Mouse (Mus musculus): ENCODE results near the gene Tut7.
A peak's percentile ranks its signal among the peaks of the same experiment; 100 is the strongest.
"Not testable (repeated sequence)": the region's sequence is repeated elsewhere in the genome, so short reads cannot be mapped to it uniquely, and the experiment has no call there.

Gene Tut7

GRCm38 (mm10) chr13:59822507-59823462 is at the start of gene Tut7:
Gene Tut7, minus strand, starts transcription at chr13:59823147.
- DNase-seq (ENCODE audit: extremely low spot score): peak; percentile 93

- DNase-seq (ENCODE audit: extremely low spot score): no peak
Measured at GRCm38 (mm10) chr13:59872446-59872845, 49.5 kb upstream of the Tut7 start.

- no peak for DNase-seq (ENCODE audit: extremely low spot score)
Measured at GRCm38 (mm10) chr13:59870004-59870403, 47.1 kb upstream of the Tut7 start.

- DNase-seq (ENCODE audit: extremely low spot score): no peak
Measured at GRCm38 (mm10) chr13:59868011-59868649, 45.2 kb upstream of the Tut7 start.

- DNase-seq (ENCODE audit: extremely low spot score): no peak
Measured at GRCm38 (mm10) chr13:59867103-59867502, 44.2 kb upstream of the Tut7 start.

- no peak for DNase-seq (ENCODE audit: extremely low spot score)
Measured at GRCm38 (mm10) chr13:59859515-59859914, 36.6 kb upstream of the Tut7 start.

- DNase-seq (ENCODE audit: extremely low spot score): peak; percentile 69
Measured at GRCm38 (mm10) chr13:59856286-59857070, 33.5 kb upstream of the Tut7 start.

GRCm38 (mm10) chr13:59853471-59853870 is 30.5 kb upstream of the Tut7 start:
- DNase-seq (ENCODE audit: extremely low spot score): no peak

- DNase-seq (ENCODE audit: extremely low spot score): no peak
Measured at GRCm38 (mm10) chr13:59850373-59850772, 27.4 kb upstream of the Tut7 start.

- no peak for DNase-seq (ENCODE audit: extremely low spot score)
Measured at GRCm38 (mm10) chr13:59844661-59845060, 21.7 kb upstream of the Tut7 start.

GRCm38 (mm10) chr13:59843976-59844375 is 21.0 kb upstream of the Tut7 start:
- no peak for DNase-seq (ENCODE audit: extremely low spot score)

- peak; percentile 79 for DNase-seq (ENCODE audit: extremely low spot score)
Measured at GRCm38 (mm10) chr13:59842226-59843210, 19.6 kb upstream of the Tut7 start.

- not testable (repeated sequence) for DNase-seq (ENCODE audit: extremely low spot score)
Measured at GRCm38 (mm10) chr13:59841761-59842160, 18.8 kb upstream of the Tut7 start.

GRCm38 (mm10) chr13:59840429-59841169 is 17.7 kb upstream of the Tut7 start:
- peak; percentile 81 for DNase-seq (ENCODE audit: extremely low spot score)

GRCm38 (mm10) chr13:59839356-59839755 is 16.4 kb upstream of the Tut7 start:
- DNase-seq (ENCODE audit: extremely low spot score): no peak

- DNase-seq (ENCODE audit: extremely low spot score): no peak
Measured at GRCm38 (mm10) chr13:59838464-59838863, 15.5 kb upstream of the Tut7 start.

GRCm38 (mm10) chr13:59836811-59837210 is 13.9 kb upstream of the Tut7 start:
- no peak for DNase-seq (ENCODE audit: extremely low spot score)

- no peak for DNase-seq (ENCODE audit: extremely low spot score)
Measured at GRCm38 (mm10) chr13:59836101-59836798, 13.3 kb upstream of the Tut7 start.

GRCm38 (mm10) chr13:59834786-59835452 is 12.0 kb upstream of the Tut7 start:
- DNase-seq (ENCODE audit: extremely low spot score): no peak
